Mouse (Mus musculus): ENCODE results near the gene Nucb1. TPM values are rescaled to one million over a fixed set of nuclear protein-coding genes. Genes with fewer than 3 reads are reported as not detected.
"Not testable (repeated sequence)": the region's sequence is repeated elsewhere in the genome, so short reads cannot be mapped to it uniquely, and the experiment has no call there.

Gene Nucb1
- total RNA-seq, 2 experiments from 2014 or later: 114 to 127 TPM

- DNase-seq (ENCODE audit: extremely low spot score in 1 of 2, low spot score in 2 of 2): no peak
- intact Hi-C loops (cut with DNase I): no loop called here
Measured at GRCm38 (mm10) chr7:45526474-45527120, 16.4 kb upstream of the Nucb1 start.

- peak; percentile 93 to 94 for DNase-seq (ENCODE audit: extremely low spot score in 1 of 2, low spot score in 2 of 2)
- intact Hi-C loops (cut with DNase I): no loop called here
Measured at GRCm38 (mm10) chr7:45525809-45526473, 15.7 kb upstream of the Nucb1 start, which contains the start of the genes Ppp1r15a and Plekha4. Gene Ppp1r15a, minus strand, starts transcription at chr7:45526268. Gene Plekha4, plus strand, starts transcription at chr7:45526330.

GRCm38 (mm10) chr7:45524841-45525621 is 14.8 kb upstream of the Nucb1 start:
- intact Hi-C loops (cut with DNase I): loop anchor here (5.0 kb wide), 1 partner anchor 48 kb away; no protein-coding TSS in a partner anchor
- no peak for DNase-seq (ENCODE audit: extremely low spot score in 1 of 2, low spot score in 2 of 2)

- DNase-seq (ENCODE audit: extremely low spot score in 1 of 2, low spot score in 2 of 2): no peak
- intact Hi-C loops (cut with DNase I): loop anchor here (5.0 kb wide), 1 partner anchor 46 kb away; no protein-coding TSS in a partner anchor
Measured at GRCm38 (mm10) chr7:45523678-45524170, 13.5 kb upstream of the Nucb1 start.

GRCm38 (mm10) chr7:45522957-45523676 is 12.9 kb upstream of the Nucb1 start:
- DNase-seq (ENCODE audit: extremely low spot score in 1 of 2, low spot score in 2 of 2): no peak
- intact Hi-C loops (cut with DNase I): loop anchor here (5.0 kb wide), 1 partner anchor 46 kb away; no protein-coding TSS in a partner anchor

- intact Hi-C loops (cut with DNase I): loop anchor here (5.0 kb wide), 1 partner anchor 45 kb away; no protein-coding TSS in a partner anchor
- DNase-seq (ENCODE audit: extremely low spot score in 1 of 2, low spot score in 2 of 2): no peak
Measured at GRCm38 (mm10) chr7:45522194-45522752, 12.1 kb upstream of the Nucb1 start.

- intact Hi-C loops (cut with DNase I): loop anchor here (5.0 kb wide), 1 partner anchor 44 kb away; no protein-coding TSS in a partner anchor
- peak; percentile 90 to 94 for DNase-seq (ENCODE audit: extremely low spot score in 1 of 2, low spot score in 2 of 2)
Measured at GRCm38 (mm10) chr7:45521728-45522184, 11.6 kb upstream of the Nucb1 start.

GRCm38 (mm10) chr7:45520605-45521004 is 10.4 kb upstream of the Nucb1 start:
- intact Hi-C loops (cut with DNase I): loop anchor here (5.0 kb wide), 1 partner anchor 43 kb away; no protein-coding TSS in a partner anchor
- DNase-seq (ENCODE audit: extremely low spot score in 1 of 2, low spot score in 2 of 2): no peak

- intact Hi-C loops (cut with DNase I): loop anchor here (5.0 kb wide), 1 partner anchor 42 kb away; no protein-coding TSS in a partner anchor
Measured at GRCm38 (mm10) chr7:45519345-45520120, 9.3 kb upstream of the Nucb1 start.

GRCm38 (mm10) chr7:45518618-45519017 is 8.4 kb upstream of the Nucb1 start:
- intact Hi-C loops (cut with DNase I): no loop called here

More at GRCm38 (mm10) chr7:45519345-45520120, 9.3 kb upstream of the Nucb1 start:
- DNase-seq (ENCODE audit: extremely low spot score in 1 of 2, low spot score in 2 of 2): no peak

GRCm38 (mm10) chr7:45516846-45517245 is 6.6 kb upstream of the Nucb1 start:
- intact Hi-C loops (cut with DNase I); DNase-seq (ENCODE audit: extremely low spot score in 1 of 2, low spot score in 2 of 2): not testable (repeated sequence)

More at GRCm38 (mm10) chr7:45518618-45519017, 8.4 kb upstream of the Nucb1 start:
- DNase-seq (ENCODE audit: extremely low spot score in 1 of 2, low spot score in 2 of 2): no peak

- no peak for DNase-seq (ENCODE audit: extremely low spot score in 1 of 2, low spot score in 2 of 2)
Measured at GRCm38 (mm10) chr7:45515436-45515835, 5.2 kb upstream of the Nucb1 start.

GRCm38 (mm10) chr7:45514411-45514810 is 4.2 kb upstream of the Nucb1 start:
- no peak for DNase-seq (ENCODE audit: extremely low spot score in 1 of 2, low spot score in 2 of 2)
- intact Hi-C loops (cut with DNase I): no loop called here

More at GRCm38 (mm10) chr7:45515436-45515835, 5.2 kb upstream of the Nucb1 start:
- intact Hi-C loops (cut with DNase I): no loop called here

- no peak for DNase-seq (ENCODE audit: extremely low spot score in 1 of 2, low spot score in 2 of 2)
- intact Hi-C loops (cut with DNase I): no loop called here
Measured at GRCm38 (mm10) chr7:45509181-45509882, 874 bp downstream of the Nucb1 start.

- DNase-seq (ENCODE audit: extremely low spot score in 1 of 2, low spot score in 2 of 2): no peak
- intact Hi-C loops (cut with DNase I): no loop called here
Measured at GRCm38 (mm10) chr7:45508561-45508960, 1.6 kb downstream of the Nucb1 start.

- intact Hi-C loops (cut with DNase I): no loop called here
- DNase-seq (ENCODE audit: extremely low spot score in 1 of 2, low spot score in 2 of 2): no peak
Measured at GRCm38 (mm10) chr7:45507583-45507982, 2.6 kb downstream of the Nucb1 start.
